Mouse (Mus musculus) limb, embryonic 14.5 days (tissue): Measurements from ENCODE around the gene Dab2ip. TPM values are rescaled to one million over a fixed set of nuclear protein-coding genes. Genes with fewer than 3 reads are reported as not detected.

Source experiments
- ATAC-seq: fragments of 200-750 bp; cut with Nextera tagmentation; 2 replicates; pipeline ENCODE4 v1.8.0; 2017; ENCODE audit warnings: low read depth, moderate number of reproducible peaks, moderate TSS enrichment; ENCODE audit not compliant: low FRiP score
- DNase-seq: peaks from one replicate; pipeline ENCODE4 v3.0.0-alpha.2; 2015; ENCODE audit warnings: low spot score
- H3K27ac ChIP-seq: fragments of 300-500 bp; sonication (generic); replicated peaks from 2 replicates; pipeline ENCODE4 v1.5.1; 2014; ENCODE audit warnings: low read depth, mild to moderate bottlenecking, low read length, moderate library complexity, mixed read lengths
- H3K27me3 ChIP-seq: fragments of 300-500 bp; sonication (generic); 2 replicates; pipeline ENCODE4 v1.6.1; 2014; ENCODE audit warnings: low read length, mixed read lengths; ENCODE audit not compliant: control insufficient read depth, insufficient read depth
- H3K36me3 ChIP-seq: fragments of 300-500 bp; sonication (generic); 2 replicates; pipeline ENCODE4 v1.6.1; 2014; ENCODE audit warnings: mild to moderate bottlenecking, low read length, moderate library complexity, mixed read lengths; ENCODE audit not compliant: control insufficient read depth, insufficient read depth
- H3K4me1 ChIP-seq: fragments of 300-500 bp; sonication (generic); 2 replicates; pipeline ENCODE4 v1.6.1; 2014; ENCODE audit warnings: antibody characterized with exemption, low read length, mixed read lengths; ENCODE audit not compliant: control insufficient read depth, insufficient read depth
- H3K4me2 ChIP-seq: fragments of 300-500 bp; sonication (generic); replicated peaks from 2 replicates; pipeline ENCODE4 v1.6.1; 2014; ENCODE audit warnings: low read depth, mild to moderate bottlenecking, low read length, moderate library complexity; ENCODE audit not compliant: severe bottlenecking
- H3K4me3 ChIP-seq: fragments of 300-500 bp; sonication (generic); replicated peaks from 2 replicates; pipeline ENCODE4 v1.5.1; 2014; ENCODE audit warnings: low read length
- H3K9ac ChIP-seq: fragments of 300-500 bp; sonication (generic); 2 replicates; pipeline ENCODE4 v1.6.1; 2014; ENCODE audit warnings: mild to moderate bottlenecking, low read depth, low read length, moderate library complexity; ENCODE audit not compliant: severe bottlenecking
- H3K9me3 ChIP-seq: fragments of 300-500 bp; sonication (generic); 2 replicates; pipeline ENCODE4 v1.6.1; 2016; ENCODE audit warnings: low read length; ENCODE audit not compliant: control insufficient read depth
- POLR2A ChIP-seq: fragments of 200-500 bp; IDR thresholded peaks from 2 replicates; pipeline ENCODE4 v1.8.0; 2012; ENCODE audit warnings: inconsistent platforms, mild to moderate bottlenecking, moderate library complexity, borderline replicate concordance; ENCODE audit not compliant: insufficient read depth, insufficient read length; ENCODE audit errors: extremely low read depth
- WGBS: fragments of 180-500 bp; shearing (Covaris S2); extraction: QIAGEN DNeasy Blood & Tissue Kit; methylation state at CpG from one replicate; pipeline ENCODE4 v1.1.7; 2014; 5-methylcytosine and 5-hydroxymethylcytosine counted together
- polyA plus RNA-seq, 2 experiments: library from polyadenylated mRNA; depleted of rRNA in 1 of 2; stranded (reverse) in 1 of 2; unstranded in 1 of 2; fragments of >200 nt; fragmentation: Nextera tagmentation in 1 of 2; extraction: Ambion mirVana in 1 of 2; gene quantifications; 2 replicates each; pipeline versions ENCODE4 v1.2.1 to v1.2.3; 2012 to 2014

The Dab2ip gene
- polyA plus RNA-seq, 2 experiments = 62.2 to 69.8 TPM

DNA sequence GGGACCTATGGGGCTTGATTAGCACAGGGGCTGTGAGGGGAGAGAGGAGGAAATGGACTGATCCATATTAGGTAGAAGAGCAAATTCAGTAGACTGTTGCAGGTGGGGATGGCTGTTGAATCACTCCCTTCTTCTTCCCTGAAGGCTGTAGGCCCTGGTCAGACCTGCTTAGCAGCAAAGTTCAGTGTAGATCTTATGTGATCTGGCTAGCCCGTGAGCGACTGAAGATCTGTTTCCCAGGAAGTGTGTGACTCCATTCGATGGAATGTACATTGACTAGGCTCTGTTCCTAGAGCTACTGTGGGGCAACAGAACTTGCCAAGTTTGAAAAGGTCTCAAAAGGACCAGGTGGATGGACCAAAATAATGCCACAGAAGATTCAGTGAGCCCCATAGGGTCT lies 145.2 kb downstream of the Dab2ip start:
- Histone ChIP-seq H3K4me2 (no peak overlapping the region), H3K9me3 (no peaks in the 10 kb centered on the region), H3K9ac (no peak overlapping the region), H3K4me3 (no peak overlapping the region), H3K27ac (peak overlapping the region; percentile 43; the same call in 1 of the 2 replicates), H3K36me3 (peaks cover 9% of the 10 kb centered on the region), H3K27me3 (no peaks in the 10 kb centered on the region), H3K4me1 (peaks cover 38% of the 10 kb centered on the region)
- WGBS = 85% methylated on average over 3 of the region's 3 CpGs
- DNase-seq (no peak), ATAC-seq (no peak)
- TF ChIP-seq POLR2A = no peak

GRCm38 (mm10) chr2:35712611-35713010 lies 154.5 kb downstream of the Dab2ip start:
- H3K4me2 ChIP-seq = no peak overlapping the region
- H3K9ac ChIP-seq = no peak overlapping the region
- no peak overlapping the region for H3K4me3 ChIP-seq
- peaks cover 90% of the 10 kb centered on the region for H3K36me3 ChIP-seq
- H3K27me3 ChIP-seq = no peaks in the 10 kb centered on the region
- 92% methylated on average over 5 of the region's 5 CpGs for WGBS
- ATAC-seq (no peak), DNase-seq (no peak)
- TF ChIP-seq POLR2A = no peak
- H3K9me3 ChIP-seq = no peaks in the 10 kb centered on the region
- no peak overlapping the region for H3K27ac ChIP-seq
- H3K4me1 ChIP-seq = 0 out of 2 replicates have a peak, but pooled peaks cover 2% of the 10 kb centered on the region

- Histone ChIP-seq H3K27ac (no peak overlapping the region), H3K4me1 (0 out of 2 replicates have a peak, but pooled peaks cover 2% of the 10 kb centered on the region), H3K9ac (no peak overlapping the region), H3K27me3 (no peaks in the 10 kb centered on the region), H3K9me3 (no peaks in the 10 kb centered on the region), H3K4me3 (no peak overlapping the region), H3K4me2 (no peak overlapping the region), H3K36me3 (peaks cover 96% of the 10 kb centered on the region)
- 76% methylated on average over 7 of the region's 7 CpGs for WGBS
- TF ChIP-seq POLR2A = no peak
- ATAC-seq (no peak), DNase-seq (no peak)
Measured at GRCm38 (mm10) chr2:35713460-35713859, 155.4 kb downstream of the Dab2ip start.

GRCm38 (mm10) chr2:35714742-35715167 lies 156.7 kb downstream of the Dab2ip start:
- no peaks in the 10 kb centered on the region for H3K9me3 ChIP-seq
- H3K4me3 ChIP-seq = no peak overlapping the region
- H3K36me3 ChIP-seq = peaks cover 97% of the 10 kb centered on the region
- H3K4me1 ChIP-seq = 0 out of 2 replicates have a peak, but pooled peaks cover 2% of the 10 kb centered on the region
- WGBS = 61% methylated on average over 8 of the region's 8 CpGs
- peak; percentile 36 for ATAC-seq
- H3K4me2 ChIP-seq = no peak overlapping the region
- no peaks in the 10 kb centered on the region for H3K27me3 ChIP-seq
- H3K27ac ChIP-seq = no peak overlapping the region
- H3K9ac ChIP-seq = no peak overlapping the region
- TF ChIP-seq POLR2A = no peak
- no peak for DNase-seq

GRCm38 (mm10) chr2:35715485-35715884 lies 157.4 kb downstream of the Dab2ip start:
- DNase-seq = no peak
- H3K9ac ChIP-seq = no peak overlapping the region
- ATAC-seq = no peak
- WGBS = 90% methylated on average over 3 of the region's 3 CpGs
- 0 out of 2 replicates have a peak, but pooled peaks cover 2% of the 10 kb centered on the region for H3K4me1 ChIP-seq
- peaks cover 97% of the 10 kb centered on the region for H3K36me3 ChIP-seq
- H3K27me3 ChIP-seq = no peaks in the 10 kb centered on the region
- H3K4me3 ChIP-seq = no peak overlapping the region
- H3K4me2 ChIP-seq = no peak overlapping the region
- no peak for TF ChIP-seq POLR2A
- H3K9me3 ChIP-seq = no peaks in the 10 kb centered on the region
- no peak overlapping the region for H3K27ac ChIP-seq

GRCm38 (mm10) chr2:35716175-35716574 lies 158.1 kb downstream of the Dab2ip start:
- 0 out of 2 replicates have a peak, but pooled peaks cover 2% of the 10 kb centered on the region for H3K4me1 ChIP-seq
- no peak overlapping the region for H3K27ac ChIP-seq
- TF ChIP-seq POLR2A = no peak
- H3K4me3 ChIP-seq = no peak overlapping the region
- H3K9ac ChIP-seq = no peak overlapping the region
- WGBS = 78% methylated on average over 1 of the region's 1 CpGs
- no peaks in the 10 kb centered on the region for H3K27me3 ChIP-seq
- no peaks in the 10 kb centered on the region for H3K9me3 ChIP-seq
- DNase-seq (no peak), ATAC-seq (no peak)
- H3K4me2 ChIP-seq = no peak overlapping the region
- H3K36me3 ChIP-seq = peaks cover 97% of the 10 kb centered on the region
